Mouse (Mus musculus) spleen, embryonic (tissue): Measurements from ENCODE around the gene Tas2r118.

Experiments
- CTCF ChIA-PET: fragments of 350-600 bp; sonication (Branson Sonifier 250); formaldehyde crosslinking; loops from one replicate; lab custom pipeline; 2022; lab: Charles Lee

Tas2r118 gene

DNA sequence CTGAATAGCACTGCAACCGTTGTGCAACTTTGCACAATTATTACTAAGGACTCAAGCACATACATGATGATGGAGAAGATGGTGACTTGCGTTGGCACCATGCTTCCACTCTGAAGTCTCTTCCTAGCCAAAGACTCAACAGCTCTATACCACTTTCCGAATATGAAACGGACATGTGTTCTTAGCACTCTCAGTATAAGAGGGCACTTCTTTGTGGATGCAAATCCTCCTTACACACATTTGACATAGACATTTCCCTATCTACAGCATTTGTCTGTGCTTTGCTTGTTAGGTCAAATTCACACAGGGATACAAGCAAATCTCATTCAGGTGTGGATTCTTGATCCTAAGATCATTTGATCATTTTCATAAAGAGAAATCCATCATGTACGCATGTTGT is at the start of gene Tas2r118:
Tas2r118 (minus strand) TSS at position 101 of the 400 bp plus-strand sequence.
- CTCF ChIA-PET = no interaction called here

DNA sequence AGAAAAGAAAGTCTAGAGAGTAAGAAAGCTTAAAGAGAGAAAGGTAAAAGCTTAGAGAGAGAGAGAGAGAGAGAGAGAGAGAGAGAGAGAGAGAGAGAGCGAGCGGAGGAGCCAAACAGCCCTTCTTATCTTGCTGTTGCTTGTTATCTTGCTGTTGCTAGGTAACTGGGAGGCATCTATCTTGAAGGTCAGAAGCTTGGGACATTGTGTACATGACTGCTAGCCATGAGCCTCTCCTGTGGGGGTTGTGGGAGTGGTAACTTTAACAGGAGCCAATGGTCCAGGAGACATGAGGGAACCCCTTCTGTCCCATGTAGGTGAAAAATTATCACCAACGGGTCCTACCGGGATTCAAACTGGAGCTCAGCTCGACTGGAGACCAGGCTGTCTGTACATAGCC is 48.5 kb upstream of the Tas2r118 start:
- CTCF ChIA-PET = no interaction called here

DNA sequence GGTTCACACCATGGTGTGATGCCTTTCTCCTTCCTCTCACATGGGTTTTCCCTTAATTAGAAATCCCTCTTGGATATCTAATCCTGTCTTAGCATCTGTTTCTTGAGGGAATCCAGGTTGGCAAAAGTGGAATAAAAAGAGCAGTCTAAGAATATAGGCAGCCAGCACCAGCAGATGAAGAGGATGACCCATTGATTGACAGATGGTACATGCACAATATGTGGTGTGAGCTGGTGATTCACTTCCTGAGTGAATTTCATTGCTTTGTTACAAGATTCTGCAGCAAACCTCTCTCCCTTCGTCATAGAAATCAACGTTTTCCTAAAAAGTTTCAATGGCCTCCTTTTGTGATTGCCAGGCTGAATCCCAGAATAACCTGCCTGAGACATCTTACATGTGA is 23.4 kb upstream of the Tas2r118 start:
- CTCF ChIA-PET = no interaction called here

DNA sequence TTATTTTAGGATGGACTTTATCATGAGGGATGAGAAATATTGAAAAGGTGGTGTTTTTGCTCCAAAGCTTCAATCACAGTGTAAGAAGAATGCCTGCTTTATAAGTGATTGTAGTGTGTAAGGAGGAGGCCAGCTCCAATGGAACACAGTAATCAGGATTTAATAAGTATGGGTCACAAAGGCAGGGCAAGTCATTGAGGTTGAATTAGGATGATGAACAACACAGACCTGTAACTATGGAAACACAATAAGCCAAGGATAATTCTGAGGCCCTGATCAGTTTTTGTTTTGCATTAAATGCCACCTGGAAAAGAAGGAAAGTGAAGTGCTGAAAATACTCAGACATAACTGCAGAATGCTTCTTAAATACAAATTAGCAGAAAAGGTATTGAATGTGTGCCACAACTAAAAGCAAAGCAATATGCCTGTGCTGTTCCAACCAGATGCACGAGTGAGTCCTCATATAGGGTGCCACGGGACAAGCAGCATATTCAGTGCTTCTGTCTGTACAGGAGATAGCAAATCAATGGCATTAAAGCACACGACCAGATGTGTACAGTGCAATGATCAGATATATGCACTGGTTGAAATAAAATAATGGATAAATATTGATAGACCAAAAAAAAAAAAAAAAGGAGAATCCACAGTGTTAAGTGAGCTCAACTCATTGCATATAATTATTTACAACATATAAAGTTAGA is 21.0 kb upstream of the Tas2r118 start:
- CTCF ChIA-PET = no interaction called here

DNA sequence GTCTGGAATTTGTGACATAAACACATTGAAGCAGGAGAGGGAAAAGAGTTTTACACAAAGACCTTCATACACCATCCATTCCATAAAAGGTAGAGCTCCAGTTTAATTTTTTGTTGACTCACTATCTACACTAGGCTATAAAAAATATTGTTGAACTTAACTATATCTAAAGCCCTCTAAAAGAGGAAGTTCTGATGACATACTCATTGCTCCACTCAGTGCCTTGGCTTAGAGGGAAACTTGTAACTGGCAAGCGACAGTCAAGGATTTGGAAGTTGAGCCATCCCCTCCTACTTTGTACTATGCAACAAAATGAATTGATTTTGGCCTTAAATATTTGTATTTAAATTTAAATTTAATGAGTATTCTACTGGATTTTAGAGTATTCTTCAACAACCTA is 16.4 kb upstream of the Tas2r118 start:
- CTCF ChIA-PET = no interaction called here

DNA sequence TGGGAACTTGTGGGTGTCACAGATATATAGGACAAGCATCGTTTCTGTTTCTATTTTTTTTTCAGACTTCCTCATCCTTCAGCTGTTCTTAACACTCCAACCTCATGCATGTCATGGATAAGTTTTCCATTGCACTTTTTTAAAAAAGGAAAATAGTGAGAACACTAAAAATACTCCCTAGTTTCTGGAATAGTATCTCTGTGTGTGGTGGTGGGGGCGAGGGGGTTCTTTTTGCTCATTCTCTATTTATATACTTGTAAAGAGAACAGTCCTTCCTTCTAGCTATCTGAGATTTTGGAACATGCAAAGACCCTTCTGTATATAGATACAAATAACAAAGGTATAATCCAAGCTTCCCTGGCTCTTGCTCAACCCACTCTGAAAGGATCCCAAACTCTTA is 2.9 kb downstream of the Tas2r118 start:
- CTCF ChIA-PET = no interaction called here

DNA sequence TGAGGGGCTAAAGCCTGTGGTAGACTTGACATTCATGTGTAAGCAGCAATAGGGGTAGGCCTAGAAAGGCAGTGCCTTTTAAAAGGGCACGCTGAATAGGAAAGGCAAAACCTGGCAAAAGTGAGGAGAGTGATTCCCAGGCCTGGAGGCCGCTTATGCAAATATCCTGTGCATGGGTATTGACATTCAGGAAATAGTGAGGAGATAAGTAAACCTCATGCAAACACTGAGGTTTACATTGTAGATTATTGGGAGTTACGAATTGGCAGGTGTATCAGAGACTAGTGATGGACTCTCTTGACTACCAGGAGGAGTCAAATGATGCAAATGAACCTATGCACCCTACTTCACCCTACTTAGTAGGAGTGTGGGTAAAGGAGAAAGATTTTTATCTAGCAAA is 3.9 kb downstream of the Tas2r118 start:
- CTCF ChIA-PET = no interaction called here

DNA sequence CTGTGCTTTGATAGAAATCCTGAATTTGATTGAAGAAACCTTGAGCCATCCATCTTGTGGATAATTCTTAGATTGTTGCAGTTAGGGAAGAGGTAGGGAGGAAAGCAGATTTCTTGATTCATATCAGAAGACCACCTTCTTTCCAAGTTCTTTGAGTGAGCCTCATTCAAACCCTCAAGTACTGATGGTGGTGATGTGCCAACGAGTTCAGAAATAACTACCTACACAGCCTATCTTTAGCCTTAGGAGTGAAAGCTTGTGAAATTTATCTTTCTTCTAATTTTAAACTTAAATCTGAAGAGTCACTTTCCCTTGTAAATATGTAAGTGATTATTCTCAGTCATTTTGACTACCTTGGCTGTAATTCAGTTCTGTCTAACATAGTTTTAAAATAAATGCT is 6.1 kb downstream of the Tas2r118 start:
- CTCF ChIA-PET = no interaction called here

DNA sequence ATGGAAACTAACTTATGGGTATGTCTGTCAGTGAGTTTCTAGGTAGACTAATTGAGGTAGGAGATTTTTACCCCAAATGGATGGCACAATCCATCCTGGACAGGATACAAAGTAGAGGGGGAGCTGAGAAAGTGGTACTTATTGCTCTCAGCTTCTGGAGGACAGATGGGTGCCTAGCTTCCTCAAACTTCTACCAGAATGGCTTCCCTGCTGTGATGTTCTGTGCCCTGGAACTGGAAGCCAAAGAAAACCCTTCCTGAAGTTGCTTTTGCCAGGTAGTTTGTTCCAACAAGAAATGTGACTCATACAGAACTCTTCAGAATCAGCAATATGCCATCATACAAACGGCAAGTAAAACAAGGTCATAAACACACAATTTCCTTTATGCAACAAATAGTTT is 29.1 kb downstream of the Tas2r118 start:
- CTCF ChIA-PET = no interaction called here

DNA sequence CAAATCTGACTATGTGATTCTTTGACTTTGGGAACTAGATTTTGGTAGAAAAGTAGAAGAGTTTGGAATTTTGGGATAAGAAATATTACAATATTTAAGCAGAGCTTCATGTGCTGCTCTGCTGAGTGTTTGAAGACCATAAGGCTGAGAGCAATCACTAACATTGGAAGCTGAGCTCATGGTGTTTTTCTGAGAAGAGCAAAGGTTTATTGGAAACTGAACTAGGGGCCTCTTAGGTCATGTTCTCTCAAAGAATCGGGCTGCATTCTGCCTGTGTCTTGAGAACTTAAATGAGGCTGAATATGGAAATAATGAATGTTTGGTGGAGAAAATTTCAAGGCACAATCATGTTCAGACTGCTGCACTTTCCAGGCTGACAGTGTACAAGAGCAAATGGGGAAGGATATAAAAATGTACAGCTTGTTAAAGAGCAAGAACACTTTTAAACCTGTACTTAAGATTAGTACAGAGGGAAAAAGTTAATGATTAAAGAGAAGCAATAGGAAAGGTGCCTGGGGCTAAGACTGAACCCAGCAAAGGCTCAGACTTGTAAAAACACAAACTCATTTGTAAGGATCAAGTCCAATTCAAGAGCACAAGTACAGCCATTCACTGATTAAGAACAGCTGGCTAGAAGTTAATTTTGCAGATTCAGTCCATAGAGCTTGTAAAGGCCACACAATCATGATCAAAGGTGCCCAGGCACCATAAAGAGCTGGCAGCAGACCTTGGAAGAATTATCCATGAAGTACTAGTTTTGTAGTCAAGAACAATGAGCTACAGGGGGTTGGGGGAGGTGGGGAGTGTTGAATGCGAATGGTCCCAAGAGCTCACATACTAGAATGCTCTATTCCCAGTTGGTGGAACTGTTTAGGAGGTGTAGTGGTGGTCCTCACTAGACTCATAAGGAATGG is 31.0 kb downstream of the Tas2r118 start:
- CTCF ChIA-PET = no interaction called here

DNA sequence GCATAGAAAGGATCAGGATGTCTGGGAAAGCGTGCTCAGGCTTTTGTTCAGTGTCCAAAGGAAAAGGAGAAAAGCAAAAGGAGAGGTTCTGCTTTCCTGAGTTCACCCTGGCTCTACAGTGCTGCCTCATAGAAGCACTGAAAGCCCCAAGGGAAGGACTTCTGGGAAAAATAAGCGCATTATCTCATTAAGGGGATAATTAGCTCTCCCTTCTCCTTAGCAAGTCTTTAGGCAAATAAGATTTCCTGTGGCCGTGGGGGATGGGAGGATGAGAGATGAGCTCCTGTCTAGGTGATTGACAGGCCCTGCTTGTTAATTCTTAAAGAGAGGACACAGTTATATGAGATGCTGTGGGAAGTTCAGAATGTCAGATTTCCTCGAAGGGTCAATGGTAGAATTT is 33.4 kb downstream of the Tas2r118 start:
- CTCF ChIA-PET = no interaction called here

DNA sequence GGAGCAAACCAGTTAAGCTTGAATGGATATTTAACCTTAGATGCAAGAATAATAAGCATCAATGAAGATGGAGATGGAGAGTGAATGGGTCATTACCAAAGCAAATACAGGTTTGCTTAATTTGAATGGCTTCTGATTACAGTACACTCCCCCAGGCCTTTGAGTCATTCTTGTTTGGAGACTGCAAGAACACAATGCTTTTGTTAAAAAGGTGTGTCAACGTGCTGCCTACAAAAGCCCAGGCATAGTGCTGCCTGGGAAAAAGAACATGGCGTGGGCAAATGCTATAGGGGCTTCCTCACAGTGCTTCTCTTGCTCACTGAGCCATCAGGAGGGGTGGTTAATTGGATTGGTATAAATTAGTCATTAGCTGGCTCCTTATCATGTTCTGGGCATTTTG is 46.1 kb downstream of the Tas2r118 start:
- CTCF ChIA-PET = no interaction called here
